Mouse (Mus musculus) mouse embryonic stem cell (cell line): ENCODE measurements around the gene Ncs1.

Source experiments
- in situ Hi-C, 2 experiments: fragments of 300-500 bp; cut with MboI; formaldehyde crosslinking; loops; 1 replicate in 1 of 2; 3 replicates in 1 of 2; pipeline ENCODE4 v1.14.3; 2019 to 2020; ENCODE audit warnings: low sequenced_read_pairs in 2 of 2, low pct_unique_long_range_greater_than_20kb in 1 of 2, mixed read lengths in 1 of 2; ENCODE audit not compliant: unreplicated experiment in 1 of 2

Gene Ncs1

GRCm38 (mm10) chr2:31245491-31246141 is at the start of gene Ncs1:
TSS of gene Ncs1 (plus strand) at chr2:31245823.
- in situ Hi-C loops: no loop called here

GRCm38 (mm10) chr2:31198621-31199020 is 47.0 kb upstream of the Ncs1 start:
- in situ Hi-C loops: loop anchor here in 1 of 2 experiments (10.0 kb wide), 1 partner anchor 76 kb away; no protein-coding TSS in a partner anchor

GRCm38 (mm10) chr2:31200051-31200450 is 45.6 kb upstream of the Ncs1 start:
- in situ Hi-C loops: no loop called here

GRCm38 (mm10) chr2:31201851-31202250 is 43.8 kb upstream of the Ncs1 start:
- in situ Hi-C loops: no loop called here

GRCm38 (mm10) chr2:31202357-31202756 is 43.3 kb upstream of the Ncs1 start:
- in situ Hi-C loops: no loop called here

- in situ Hi-C loops: no loop called here
Observed at GRCm38 (mm10) chr2:31202956-31203355, 42.7 kb upstream of the Ncs1 start.

GRCm38 (mm10) chr2:31204677-31205076 is 40.9 kb upstream of the Ncs1 start:
- in situ Hi-C loops: no loop called here

- in situ Hi-C loops: no loop called here
Observed at GRCm38 (mm10) chr2:31206211-31206610, 39.4 kb upstream of the Ncs1 start.

- in situ Hi-C loops: no loop called here
Observed at GRCm38 (mm10) chr2:31206882-31207281, 38.7 kb upstream of the Ncs1 start.

GRCm38 (mm10) chr2:31208544-31209142 is 37.0 kb upstream of the Ncs1 start:
- in situ Hi-C loops: no loop called here

- in situ Hi-C loops: no loop called here
Observed at GRCm38 (mm10) chr2:31209525-31209924, 36.1 kb upstream of the Ncs1 start.

- in situ Hi-C loops: no loop called here
Observed at GRCm38 (mm10) chr2:31210144-31210847, 35.3 kb upstream of the Ncs1 start.

GRCm38 (mm10) chr2:31211204-31211603 is 34.4 kb upstream of the Ncs1 start:
- in situ Hi-C loops: no loop called here

- in situ Hi-C loops: no loop called here
Observed at GRCm38 (mm10) chr2:31214211-31214796, 31.3 kb upstream of the Ncs1 start.

- in situ Hi-C loops: no loop called here
Observed at GRCm38 (mm10) chr2:31218611-31219010, 27.0 kb upstream of the Ncs1 start.

GRCm38 (mm10) chr2:31219470-31219869 is 26.2 kb upstream of the Ncs1 start:
- in situ Hi-C loops: no loop called here

GRCm38 (mm10) chr2:31220844-31221243 is 24.8 kb upstream of the Ncs1 start:
- in situ Hi-C loops: no loop called here

- in situ Hi-C loops: no loop called here
Observed at GRCm38 (mm10) chr2:31221582-31221981, 24.0 kb upstream of the Ncs1 start.

- in situ Hi-C loops: no loop called here
Observed at GRCm38 (mm10) chr2:31228768-31229311, 16.8 kb upstream of the Ncs1 start.
